Mouse (Mus musculus) lung, postnatal 0 days (tissue): ENCODE measurements at regions not wholly inside any gene's neighbourhood (a gene's known extent, or its start where the extent isn't known, plus 50 kb on each side); places are given as distances from the start of the nearest gene placed in this dataset.

Source experiments
- CTCF ChIP-seq: IDR thresholded peaks from 2 replicates; pipeline ENCODE4 v1.5.1; 2016; ENCODE audit warnings: antibody characterized with exemption, mild to moderate bottlenecking
- EP300 ChIP-seq: IDR thresholded peaks from 2 replicates; pipeline ENCODE4 v1.6.1; 2016; ENCODE audit warnings: antibody characterized with exemption, mild to moderate bottlenecking, control low read depth

DNA sequence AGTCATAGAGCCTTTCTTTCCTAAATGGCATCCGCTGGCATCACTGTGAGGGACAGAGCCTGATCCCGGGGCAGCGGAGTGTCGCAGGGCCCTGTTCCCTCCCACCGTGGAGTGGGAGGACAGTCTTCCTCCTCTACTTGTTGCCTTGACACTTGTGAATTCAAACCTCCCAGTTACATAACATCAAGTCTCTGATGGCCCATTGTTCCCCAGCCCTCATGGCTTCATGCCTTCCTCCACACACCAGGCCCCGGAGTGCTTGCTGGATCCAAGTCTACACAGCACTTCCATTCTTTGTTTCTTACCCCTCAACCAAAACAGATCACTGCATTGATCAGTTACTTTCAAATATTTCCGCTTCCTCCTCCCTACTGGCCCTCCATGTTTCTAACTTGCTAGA is 357.7 kb upstream of the Maf start:
- TF ChIP-seq CTCF (no peak), EP300 (no peak)
